Mouse (Mus musculus): ENCODE results near the gene Wdr46.

DNA sequence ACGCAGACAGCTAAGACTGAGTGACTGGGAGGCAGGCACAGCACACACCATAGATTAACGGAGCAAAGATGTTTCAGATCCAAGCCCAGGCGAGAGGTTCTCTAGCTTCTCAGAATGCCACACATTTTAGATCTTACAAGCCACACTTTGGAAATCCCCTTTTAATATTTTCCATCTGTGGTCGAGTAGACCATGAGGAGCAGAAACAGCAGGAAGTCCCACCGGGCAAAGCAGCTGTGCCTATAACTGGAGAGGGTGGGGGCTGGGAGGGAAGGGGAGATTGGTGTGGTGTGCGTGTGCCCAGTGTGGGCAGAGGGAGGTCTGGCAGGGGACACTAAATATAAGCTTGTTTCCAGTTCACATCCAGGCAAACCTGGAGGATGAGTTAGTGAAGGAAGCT, 17.0 kb downstream of the Wdr46 start:
- no peak for TF ChIP-seq CTCF (IDR thresholded peaks at IDR 0.05; ENCODE audit: borderline replicate concordance, insufficient read depth, low read length)
- no peak for TF ChIP-seq POLR2A (IDR thresholded peaks at IDR 0.05; ENCODE audit: low read depth, low read length)

Data from embryonic fibroblast, embryonic 13.5 days (primary cell).